Mouse (Mus musculus): Measurements from ENCODE around the gene Nrp1. TPM values are rescaled to one million over a fixed set of nuclear protein-coding genes. Genes with fewer than 3 reads are reported as not detected.

Gene Nrp1
- total RNA-seq, 2 experiments from 2014 or later: 50.4 to 53.6 TPM

DNA sequence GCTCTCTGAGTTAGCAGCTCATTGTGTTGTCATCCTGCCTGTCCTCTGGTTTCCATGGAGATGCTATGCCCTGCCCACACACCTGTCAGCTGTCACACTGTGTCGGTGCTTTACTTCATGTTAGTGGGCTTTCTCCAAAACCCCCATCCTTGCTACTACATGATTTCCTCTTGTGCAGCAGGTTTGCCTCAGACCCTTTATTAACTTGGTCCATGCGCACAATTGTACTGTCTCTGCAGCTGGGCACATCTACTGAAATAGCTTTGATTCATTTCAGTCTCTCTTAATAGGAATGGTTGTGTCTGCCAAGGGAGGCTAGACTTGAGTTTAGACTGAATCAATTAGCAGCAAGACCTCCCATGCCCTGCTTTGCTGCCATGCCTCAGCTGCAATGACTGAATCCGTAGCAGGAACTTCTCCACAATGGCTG is 176.1 kb downstream of the Nrp1 start:
- DNase-seq: no peak
- intact Hi-C loops (cut with DNase I; ENCODE audit: low total_unique reads): no loop called here

DNA sequence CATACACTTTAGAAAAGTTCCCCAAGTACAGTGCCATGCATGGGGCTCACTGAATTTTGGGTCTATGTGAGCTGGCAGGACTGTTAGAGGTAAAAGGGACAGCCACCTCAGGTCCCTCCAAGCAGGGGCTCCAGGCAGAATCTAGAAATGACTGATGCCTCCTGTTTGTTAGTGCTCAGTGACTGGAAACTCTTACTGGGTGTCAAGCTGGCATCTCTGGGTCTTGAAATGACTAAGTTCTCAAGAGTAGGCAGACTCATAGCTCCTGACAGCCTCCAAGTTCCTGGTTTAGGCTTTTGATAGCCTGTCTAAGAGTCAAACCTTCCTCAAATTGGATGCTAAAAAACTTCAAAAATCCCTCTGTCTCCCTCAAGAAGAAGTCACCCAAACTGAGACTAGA is 177.3 kb downstream of the Nrp1 start:
- DNase-seq: no peak
- intact Hi-C loops (cut with DNase I; ENCODE audit: low total_unique reads): no loop called here

DNA sequence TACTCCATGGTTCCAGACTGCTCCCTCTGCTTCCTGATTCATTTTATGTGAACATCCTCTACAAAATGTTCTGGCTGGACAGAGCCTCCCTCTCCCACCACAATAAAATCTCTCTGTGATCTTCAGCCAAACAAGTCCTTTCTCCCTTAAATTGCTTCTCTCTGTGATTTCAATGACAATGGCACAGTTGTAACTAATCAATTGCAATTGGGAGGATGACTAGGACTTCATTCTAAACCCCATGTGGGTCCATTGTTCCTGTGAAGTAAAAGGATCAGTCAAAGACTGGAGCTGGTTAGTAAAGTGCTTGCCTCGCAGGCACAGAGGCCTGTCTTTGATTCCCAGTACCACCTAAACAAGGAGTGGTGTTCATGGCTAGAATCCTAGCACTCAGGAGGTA is 180.0 kb downstream of the Nrp1 start:
- intact Hi-C loops (cut with DNase I; ENCODE audit: low total_unique reads): no loop called here
- DNase-seq: no peak

DNA sequence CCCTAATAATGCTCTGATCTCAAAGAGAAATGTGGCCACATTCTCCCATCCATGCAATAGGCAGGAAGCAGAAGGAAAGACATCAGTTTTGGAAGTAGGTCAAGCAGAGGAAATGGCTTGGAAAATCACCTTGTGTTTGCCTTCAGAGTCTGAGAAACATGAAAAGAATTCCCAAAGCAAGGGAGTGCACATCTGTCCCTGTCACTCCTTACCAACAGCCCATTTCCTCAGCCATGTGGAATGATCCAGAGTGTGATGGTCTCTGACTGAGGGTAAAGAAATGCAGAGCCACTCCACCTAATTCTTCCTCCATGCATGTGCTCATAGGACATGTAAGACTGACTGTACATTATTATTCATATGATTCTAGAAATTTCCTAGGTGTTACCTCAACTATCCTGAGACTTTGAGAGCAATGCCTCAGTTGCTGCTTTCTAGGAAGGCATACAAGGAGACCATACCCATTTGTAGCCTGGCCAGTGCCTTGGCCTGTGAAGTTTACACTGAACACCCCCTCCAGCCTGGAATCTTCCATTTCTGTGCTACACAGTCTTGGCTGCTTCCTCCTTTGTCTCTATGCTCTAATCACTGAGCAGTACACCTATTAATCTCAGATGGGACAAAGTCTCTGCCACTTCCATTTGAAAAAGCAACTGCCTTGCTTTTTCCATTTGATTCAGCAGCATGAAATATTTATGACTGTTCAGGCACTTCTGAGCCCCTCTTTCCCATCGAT is 183.1 kb downstream of the Nrp1 start:
- DNase-seq: no peak
- intact Hi-C loops (cut with DNase I; ENCODE audit: low total_unique reads): no loop called here

DNA sequence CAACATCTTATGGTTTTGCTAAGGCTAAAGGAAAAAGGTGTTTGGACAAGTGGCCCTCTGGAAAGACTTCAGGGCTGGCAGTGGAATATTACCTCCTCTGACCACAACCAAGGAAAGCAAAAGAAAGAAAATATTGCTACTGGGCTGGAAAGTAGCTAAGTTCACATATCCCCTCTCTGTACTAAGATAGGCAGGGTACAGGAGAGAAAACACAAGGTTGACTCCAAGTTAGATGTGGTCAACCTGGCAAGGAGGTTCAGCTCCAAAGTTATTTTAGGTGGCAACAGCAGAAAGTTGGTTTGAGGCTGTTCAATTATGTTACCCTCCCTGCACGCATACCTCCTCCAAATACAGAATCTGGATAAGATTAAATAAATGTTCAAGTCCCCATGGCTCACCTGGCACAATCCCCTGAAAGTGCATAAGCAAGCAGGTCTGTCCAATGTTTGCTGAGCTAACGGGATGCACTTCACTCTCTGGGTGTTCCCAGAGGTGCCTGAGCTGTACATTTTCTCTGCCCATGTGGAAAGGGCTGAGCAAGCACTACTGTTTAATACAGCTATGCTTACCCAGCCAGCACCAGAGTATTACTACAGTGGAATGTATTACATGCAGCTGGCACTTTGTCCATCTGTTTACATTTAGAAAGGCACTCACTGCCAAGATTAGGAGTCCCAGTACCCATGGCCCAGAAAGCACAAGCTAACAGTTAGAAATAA is 185.9 kb downstream of the Nrp1 start:
- no peak for DNase-seq
- intact Hi-C loops (cut with DNase I; ENCODE audit: low total_unique reads): no loop called here

DNA sequence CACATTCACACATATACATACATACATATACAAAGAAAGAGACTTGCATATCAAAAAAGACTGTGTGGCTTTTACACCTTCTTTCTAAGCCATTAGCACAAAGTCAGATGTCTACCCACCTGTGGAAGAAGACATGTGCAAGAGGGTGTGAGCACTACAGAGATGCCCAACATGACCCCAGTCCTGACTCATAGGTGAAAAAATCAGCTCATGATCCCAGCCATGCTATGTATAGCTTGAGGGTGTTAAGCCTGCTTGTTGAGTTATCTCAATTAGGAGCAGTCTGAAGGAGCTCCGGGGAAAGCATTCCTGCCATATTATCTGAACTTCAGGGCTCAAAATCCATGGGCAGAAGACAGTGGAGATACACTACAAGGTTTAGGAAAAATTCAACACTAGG is 187.9 kb downstream of the Nrp1 start:
- intact Hi-C loops (cut with DNase I; ENCODE audit: low total_unique reads): no loop called here
- no peak for DNase-seq

DNA sequence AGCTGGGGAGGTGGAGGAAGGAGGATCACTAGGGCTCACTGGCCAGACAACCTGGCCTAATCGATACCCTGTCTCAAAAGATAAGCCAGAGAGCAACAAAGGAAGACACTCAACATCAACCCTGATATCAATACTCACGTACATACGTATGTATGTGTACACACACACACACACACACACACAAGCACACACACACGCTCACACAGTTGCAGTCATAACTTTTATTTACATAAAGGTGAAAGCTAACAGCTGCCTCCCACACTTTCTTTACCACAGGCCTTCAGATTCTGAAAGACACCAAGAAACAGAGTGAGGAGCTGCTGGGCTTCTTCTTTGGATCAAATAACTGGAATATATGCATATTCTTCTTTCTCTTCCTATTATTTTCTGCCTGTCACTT is 189.0 kb downstream of the Nrp1 start:
- intact Hi-C loops (cut with DNase I; ENCODE audit: low total_unique reads): no loop called here
- DNase-seq: no peak

DNA sequence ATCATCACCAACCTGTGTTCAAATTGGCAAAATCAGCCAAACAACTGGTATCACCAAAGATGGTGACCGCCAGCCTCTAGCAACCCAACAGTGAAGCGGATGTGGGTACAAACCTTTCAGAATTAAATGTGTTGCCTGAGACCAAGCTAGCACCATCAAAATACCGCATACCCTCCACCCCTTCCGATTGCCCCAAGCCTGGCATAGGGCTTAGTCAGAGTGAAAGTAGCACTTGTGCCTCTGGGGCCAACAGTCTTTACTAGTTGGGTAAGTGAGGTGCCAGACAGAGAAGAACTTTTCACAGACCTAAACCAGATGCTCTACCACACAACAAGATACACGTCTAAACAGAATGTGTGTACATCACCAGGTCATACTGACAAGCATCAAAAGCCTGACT is 191.3 kb downstream of the Nrp1 start:
- DNase-seq: no peak
- intact Hi-C loops (cut with DNase I; ENCODE audit: low total_unique reads): no loop called here

DNA sequence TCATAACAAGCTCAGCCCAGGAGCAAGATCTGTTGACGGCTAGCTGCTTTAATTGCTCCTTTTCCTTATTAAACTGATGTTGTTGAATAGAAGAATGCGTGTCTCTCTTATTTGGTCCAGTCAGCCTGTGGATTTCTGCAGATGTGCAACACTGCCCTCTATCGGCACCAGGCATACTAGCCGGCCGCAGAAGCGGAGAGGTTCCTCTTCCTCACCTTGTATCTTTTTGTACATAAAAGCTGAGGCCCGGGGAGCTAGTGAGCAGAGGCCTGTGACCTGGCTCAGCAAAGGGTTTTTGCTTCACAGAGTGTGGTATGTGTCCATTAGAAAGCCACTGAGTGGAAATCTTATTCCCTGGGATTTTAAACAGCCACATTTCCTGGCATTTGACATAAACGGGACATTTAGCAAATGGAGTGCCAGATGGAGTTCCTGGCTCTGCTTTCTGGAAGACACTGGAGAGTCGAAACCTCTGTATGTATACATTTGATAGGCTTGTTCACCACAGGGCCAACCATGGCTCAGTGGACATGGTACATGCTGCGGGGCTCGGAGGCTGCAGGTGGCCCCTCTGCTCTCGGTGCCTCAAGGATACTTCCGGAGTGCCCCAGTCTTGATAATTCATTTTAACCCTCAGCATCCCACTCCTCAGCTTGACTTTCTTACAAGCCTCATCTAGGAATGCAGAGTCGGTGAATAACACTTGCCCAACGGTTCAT is 193.2 kb downstream of the Nrp1 start:
- intact Hi-C loops (cut with DNase I; ENCODE audit: low total_unique reads): no loop called here
- peak; percentile 64 for DNase-seq

Small RNAs within 50 kb of the gene (microRNA-seq; reads per million reads assigned to microRNA genes)
- 0 to 0.32 reads per million in 2 experiments for gene Mir1903
